Mouse (Mus musculus) lung, postnatal 0 days (tissue): Measurements from ENCODE around the gene Dthd1. TPM values are rescaled to one million over a fixed set of nuclear protein-coding genes. Genes with fewer than 3 reads are reported as not detected.
A peak's percentile ranks its signal among the peaks of the same experiment; 100 is the strongest.

ENCODE experiments used
- ATAC-seq: fragments of 200-750 bp; cut with Nextera tagmentation; 2 replicates; pipeline ENCODE4 v1.8.0; 2017; ENCODE audit warnings: moderate library complexity
- DNase-seq: peaks from one replicate; pipeline ENCODE4 v3.0.0-alpha.2; 2016; ENCODE audit warnings: low spot score
- H3K27ac ChIP-seq: fragments of 300-500 bp; sonication (generic); 2 replicates; pipeline ENCODE4 v1.5.1; 2014; ENCODE audit warnings: antibody characterized with exemption, mild to moderate bottlenecking, low read length, mixed read lengths
- H3K27me3 ChIP-seq: fragments of 300-500 bp; sonication (generic); replicated peaks from 2 replicates; pipeline ENCODE4 v1.6.1; 2014; ENCODE audit warnings: low read length, mixed read lengths; ENCODE audit not compliant: insufficient read depth
- H3K36me3 ChIP-seq: fragments of 300-500 bp; sonication (generic); 2 replicates; pipeline ENCODE4 v1.6.1; 2014; ENCODE audit warnings: low read length, mixed read lengths; ENCODE audit not compliant: insufficient read depth
- H3K4me1 ChIP-seq: fragments of 300-500 bp; sonication (generic); 2 replicates; pipeline ENCODE4 v1.6.1; 2014; ENCODE audit warnings: antibody characterized with exemption, low read depth, low read length, mixed read lengths; ENCODE audit not compliant: insufficient read depth
- H3K4me2 ChIP-seq: fragments of 300-500 bp; sonication (generic); replicated peaks from 2 replicates; pipeline ENCODE4 v1.6.1; 2014; ENCODE audit warnings: low read depth, mild to moderate bottlenecking, low read length, moderate library complexity, mixed read lengths
- H3K4me3 ChIP-seq: fragments of 300-500 bp; sonication (generic); 2 replicates; pipeline ENCODE4 v1.5.1; 2014; ENCODE audit warnings: low read depth, low read length
- H3K9ac ChIP-seq: fragments of 300-500 bp; sonication (generic); replicated peaks from 2 replicates; pipeline ENCODE4 v1.6.1; 2014; ENCODE audit warnings: low read depth, mild to moderate bottlenecking
- H3K9me3 ChIP-seq: fragments of 300-500 bp; sonication (generic); 2 replicates; pipeline ENCODE4 v1.6.1; 2016; ENCODE audit warnings: low read length, mixed read lengths
- CTCF ChIP-seq: IDR thresholded peaks from 2 replicates; pipeline ENCODE4 v1.5.1; 2016; ENCODE audit warnings: antibody characterized with exemption, mild to moderate bottlenecking
- EP300 ChIP-seq: IDR thresholded peaks from 2 replicates; pipeline ENCODE4 v1.6.1; 2016; ENCODE audit warnings: antibody characterized with exemption, mild to moderate bottlenecking, control low read depth
- WGBS: fragments of 180-500 bp; shearing (Covaris S2); extraction: QIAGEN DNeasy Blood & Tissue Kit; methylation state at CpG from one replicate; pipeline ENCODE4 v1.1.7; 2014; 5-methylcytosine and 5-hydroxymethylcytosine counted together
- polyA plus RNA-seq: library from polyadenylated mRNA; unstranded; fragments of >200 nt; fragmentation: Nextera tagmentation; extraction: Ambion mirVana; gene quantifications from 2 replicates; pipeline ENCODE4 v1.2.1, GENCODE M21; 2015

Gene Dthd1
- polyA plus RNA-seq, 1 experiment from 2014 or later: not detected

DNA sequence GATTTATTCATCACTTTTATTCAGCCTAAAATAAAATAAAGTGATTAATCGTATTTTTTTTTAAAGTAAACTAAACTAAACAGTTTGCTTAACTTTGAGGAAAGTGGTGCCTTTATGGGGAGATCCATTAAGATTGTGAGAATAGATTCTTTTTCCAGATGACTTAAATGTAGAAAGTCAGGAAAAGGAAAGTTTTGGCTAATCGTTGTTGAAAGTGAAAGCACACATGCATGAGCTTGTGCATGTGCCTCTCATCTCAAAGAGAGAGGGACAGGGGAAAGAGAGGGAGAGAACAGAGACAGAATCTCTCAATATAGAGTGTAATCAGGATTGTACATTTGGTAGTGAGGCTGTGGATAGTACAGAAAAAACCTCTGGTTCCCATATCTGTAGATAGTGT is 5.9 kb downstream of the Dthd1 start:
- Histone ChIP-seq H3K4me1 (no peaks in the 10 kb centered on the region), H3K4me2 (no peak overlapping the region), H3K9me3 (no peaks in the 10 kb centered on the region), H3K27ac (no peak overlapping the region), H3K4me3 (no peak overlapping the region), H3K9ac (no peak overlapping the region), H3K36me3 (no peaks in the 10 kb centered on the region), H3K27me3 (no peaks in the 10 kb centered on the region)
- ATAC-seq (no peak), DNase-seq (no peak)
- TF ChIP-seq EP300 (no peak), CTCF (no peak)
- WGBS: 55% methylated on average over 2 of the region's 2 CpGs

DNA sequence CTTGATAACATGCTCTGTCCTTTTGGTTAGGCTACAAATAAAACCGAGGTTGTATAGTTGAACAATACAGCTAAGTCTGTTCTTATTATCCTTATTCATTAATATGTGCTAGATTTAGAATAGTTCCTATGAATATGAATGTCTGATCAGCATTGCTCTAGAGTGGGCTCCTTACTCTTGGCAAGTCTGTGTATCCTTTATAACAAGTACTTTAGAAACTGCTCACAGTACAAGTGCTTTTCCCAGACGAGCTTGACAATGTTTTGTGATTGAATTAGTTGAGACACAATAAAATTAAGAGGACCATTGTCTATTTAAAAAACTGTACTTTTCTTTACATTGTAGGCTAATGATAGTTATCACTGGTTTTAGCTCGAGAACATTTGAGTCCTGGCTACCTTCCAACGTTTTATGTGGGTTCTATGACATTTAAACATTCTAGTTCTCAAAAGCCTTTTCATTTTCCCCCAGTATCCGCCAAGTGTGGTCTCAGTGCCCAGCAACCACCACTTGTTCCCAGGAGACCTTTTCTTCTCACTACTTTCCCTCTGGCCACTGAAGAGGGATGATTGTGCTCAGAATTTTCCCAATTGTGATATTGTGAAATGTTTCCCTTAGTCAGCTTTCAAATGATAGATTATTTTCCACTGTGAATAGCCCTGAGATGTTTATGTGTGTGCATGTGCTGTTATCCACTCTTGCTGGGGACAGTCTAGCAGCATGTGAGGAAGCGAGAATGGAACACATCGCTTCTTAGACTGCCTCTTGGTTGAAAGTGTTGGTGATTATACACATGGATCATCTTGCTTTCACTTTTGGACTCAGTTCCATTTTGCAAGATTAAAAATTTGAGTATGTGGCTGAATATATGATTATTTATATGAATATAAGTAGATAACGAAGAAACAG is 7.0 kb downstream of the Dthd1 start:
- no peak for DNase-seq
- Histone ChIP-seq H3K9ac (no peak overlapping the region), H3K4me2 (no peak overlapping the region), H3K27me3 (no peaks in the 10 kb centered on the region), H3K4me3 (no peak overlapping the region), H3K9me3 (no peaks in the 10 kb centered on the region), H3K4me1 (no peaks in the 10 kb centered on the region), H3K36me3 (no peaks in the 10 kb centered on the region), H3K27ac (no peak overlapping the region)
- 51% methylated on average over 8 of the region's 8 CpGs for WGBS
- ATAC-seq: no peak
- TF ChIP-seq CTCF: no peak
- no peak for TF ChIP-seq EP300

DNA sequence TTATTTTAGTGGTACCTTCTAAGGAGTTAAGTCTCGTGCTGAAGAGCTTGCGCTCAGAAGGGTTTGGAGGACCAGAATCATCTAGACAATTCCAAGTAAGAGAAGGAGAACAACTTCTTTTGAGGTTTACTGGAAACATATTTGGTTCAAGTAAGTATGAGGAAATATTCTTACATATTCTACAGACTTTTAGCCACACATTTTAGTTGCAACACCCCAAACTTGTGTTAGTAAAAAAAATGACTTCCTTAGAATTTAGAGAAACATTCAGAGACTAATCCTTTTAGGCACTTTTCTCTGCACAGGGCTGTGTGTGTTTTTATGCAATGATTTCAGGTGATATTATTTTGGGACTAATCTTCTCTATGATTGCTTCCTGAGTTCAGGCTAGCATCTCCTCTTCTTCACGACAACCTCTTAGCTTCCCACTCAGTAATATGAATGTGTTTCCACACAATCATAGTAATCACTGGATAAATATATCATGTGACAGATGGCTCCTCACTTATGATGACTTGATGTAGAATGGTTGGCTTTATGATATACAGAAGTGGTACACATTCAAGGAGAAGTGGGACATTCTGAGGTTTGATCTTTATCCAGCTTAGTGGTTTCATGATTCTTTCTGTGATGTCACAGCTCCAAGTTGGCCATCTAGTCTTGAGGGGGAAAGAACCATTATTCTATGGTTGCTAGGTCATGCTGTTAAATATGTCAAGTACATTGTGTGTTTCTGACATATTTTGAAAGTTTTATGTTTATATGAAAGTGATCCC is 29.5 kb downstream of the Dthd1 start:
- ATAC-seq (no peak), DNase-seq (peak; percentile 10)
- 84% methylated on average over 3 of the region's 3 CpGs for WGBS
- TF ChIP-seq CTCF (no peak), EP300 (no peak)
- Histone ChIP-seq H3K9me3 (no peaks in the 10 kb centered on the region), H3K27ac (no peak overlapping the region), H3K4me3 (no peak overlapping the region), H3K27me3 (no peaks in the 10 kb centered on the region), H3K36me3 (no peaks in the 10 kb centered on the region), H3K9ac (no peak overlapping the region), H3K4me1 (no peaks in the 10 kb centered on the region), H3K4me2 (no peak overlapping the region)

DNA sequence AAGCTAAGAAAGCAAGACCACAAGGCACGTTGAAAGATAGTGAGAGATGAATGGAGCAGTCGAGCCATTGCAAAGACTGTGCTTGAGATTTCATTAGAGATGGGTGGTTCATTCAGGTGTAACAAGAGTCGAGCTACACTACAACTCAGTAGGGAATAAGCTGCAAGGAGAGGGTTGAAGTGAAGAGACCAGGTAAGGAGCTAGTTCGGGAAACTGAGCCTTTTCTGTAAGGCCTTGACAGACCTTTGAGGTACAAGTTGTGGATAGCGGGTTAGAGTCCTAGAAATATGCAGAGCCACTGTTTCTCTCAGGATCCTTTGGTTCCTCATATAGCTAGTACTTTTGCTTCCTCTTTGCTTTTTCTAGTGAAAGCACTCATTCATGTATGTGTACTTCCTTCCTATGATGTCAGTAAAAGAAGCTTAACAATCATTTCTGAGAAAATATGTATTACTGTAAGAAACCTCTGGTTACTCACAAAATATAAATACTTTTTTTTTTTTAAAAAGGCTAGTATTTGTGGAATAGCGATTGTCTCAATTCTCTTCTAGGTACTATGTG is 33.0 kb downstream of the Dthd1 start:
- Histone ChIP-seq H3K27ac (no peak overlapping the region), H3K36me3 (no peaks in the 10 kb centered on the region), H3K4me2 (no peak overlapping the region), H3K27me3 (no peaks in the 10 kb centered on the region), H3K9ac (no peak overlapping the region), H3K9me3 (no peaks in the 10 kb centered on the region), H3K4me1 (no peaks in the 10 kb centered on the region), H3K4me3 (no peak overlapping the region)
- no peak for ATAC-seq
- 79% methylated on average over 6 of the region's 6 CpGs for WGBS
- peak; percentile 17 for DNase-seq
- TF ChIP-seq CTCF (no peak), EP300 (no peak)

DNA sequence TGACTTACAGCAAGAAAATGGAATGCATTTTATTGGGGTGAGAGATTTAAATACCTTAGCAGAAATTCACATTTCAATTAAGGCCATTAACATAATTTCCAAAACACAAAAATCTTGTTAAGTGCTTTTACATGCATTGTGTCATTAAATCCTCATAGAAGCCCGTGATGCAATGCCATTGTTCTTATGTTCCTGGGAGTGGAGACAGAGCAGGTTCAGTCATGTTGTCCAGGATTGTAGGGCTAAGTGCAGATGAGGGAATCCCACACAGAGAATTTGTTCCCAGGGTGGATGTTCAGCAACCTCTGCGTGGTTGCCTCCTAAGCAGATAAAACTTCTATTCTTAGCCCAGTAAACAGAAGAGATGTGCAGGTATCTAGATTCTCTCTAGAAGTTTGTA is 37.7 kb downstream of the Dthd1 start:
- TF ChIP-seq CTCF: no peak
- no peak for TF ChIP-seq EP300
- DNase-seq (no peak), ATAC-seq (no peak)
- no peaks in the 10 kb centered on the region for H3K4me1 ChIP-seq
- no peak overlapping the region for H3K9ac ChIP-seq
- H3K36me3 ChIP-seq: no peaks in the 10 kb centered on the region
- no peak overlapping the region for H3K27ac ChIP-seq
- WGBS: 72% methylated on average over 2 of the region's 2 CpGs
- no peak overlapping the region for H3K4me2 ChIP-seq
- no peak overlapping the region for H3K4me3 ChIP-seq
- H3K9me3 ChIP-seq: no peaks in the 10 kb centered on the region
- H3K27me3 ChIP-seq: no peaks in the 10 kb centered on the region

DNA sequence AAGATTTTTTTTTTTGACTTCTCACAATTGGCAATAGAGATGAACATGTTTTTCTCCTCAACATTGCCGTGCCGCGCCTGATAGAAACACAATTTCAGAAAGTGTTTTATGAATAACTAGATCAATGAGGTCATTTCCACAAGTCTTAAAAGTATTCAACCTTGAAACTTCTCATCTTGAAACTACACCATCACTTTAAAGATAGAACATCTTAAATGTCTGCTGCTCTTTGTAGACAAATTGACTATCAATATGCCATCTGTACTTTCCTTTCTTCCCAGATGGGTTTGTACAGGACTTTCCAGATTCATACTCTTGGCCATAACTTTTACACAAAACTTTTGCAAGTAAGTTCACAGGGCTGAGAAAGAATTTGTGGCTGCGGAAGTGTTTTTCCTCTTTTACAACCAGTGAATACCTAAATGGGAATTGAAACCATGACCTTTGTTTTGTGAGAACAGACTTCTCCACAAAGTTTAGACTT is 40.8 kb downstream of the Dthd1 start:
- Histone ChIP-seq H3K4me3 (no peak overlapping the region), H3K9ac (no peak overlapping the region), H3K36me3 (no peaks in the 10 kb centered on the region), H3K9me3 (no peaks in the 10 kb centered on the region), H3K4me1 (no peaks in the 10 kb centered on the region), H3K27ac (no peak overlapping the region), H3K4me2 (no peak overlapping the region), H3K27me3 (no peaks in the 10 kb centered on the region)
- no peak for DNase-seq
- WGBS: 92% methylated on average over 4 of the region's 4 CpGs
- no peak for ATAC-seq
- TF ChIP-seq CTCF (no peak), EP300 (no peak)
